Mouse (Mus musculus): ENCODE results near the gene Trim44. TPM values are rescaled to one million over a fixed set of nuclear protein-coding genes. Genes with fewer than 3 reads are reported as not detected.

Trim44 gene
- polyA plus RNA-seq, 1 experiment from 2014 or later = 4.9 TPM

DNA sequence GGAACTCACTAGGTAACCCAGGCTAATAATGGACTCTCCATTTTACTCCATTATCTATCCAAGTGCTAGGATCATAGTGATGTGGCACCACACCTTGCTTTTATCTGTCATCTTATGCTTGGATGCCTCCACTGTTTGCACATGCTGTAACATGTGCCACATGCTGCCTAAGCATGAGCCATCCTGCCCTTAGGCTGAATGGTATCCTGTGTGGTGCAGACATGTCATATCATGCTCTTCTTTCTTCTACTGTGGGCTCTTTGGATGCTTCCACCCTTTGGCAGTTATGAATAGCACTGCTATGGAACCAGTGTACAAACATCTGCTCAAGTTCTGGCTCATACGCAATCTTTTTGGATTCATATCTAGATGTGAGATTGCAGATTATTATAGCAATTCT is 26.3 kb upstream of the Trim44 start:
- ATAC-seq (no peak), DNase-seq (no peak)
- Histone ChIP-seq H3K4me1 (ENCODE audit: insufficient read depth) (no peaks in the 10 kb centered on the region), H3K36me3 (replicated peaks; ENCODE audit: insufficient read depth, low read length) (no peaks in the 10 kb centered on the region), H3K9me3 (ENCODE audit: low read length) (no peaks in the 10 kb centered on the region), H3K27ac (ENCODE audit: low read depth) (no peak overlapping the region), H3K4me2 (ENCODE audit: low read depth, low read length) (no peak overlapping the region), H3K9ac (replicated peaks) (no peak overlapping the region), H3K27me3 (ENCODE audit: insufficient read depth, low read length) (no peaks in the 10 kb centered on the region), H3K4me3 (ENCODE audit: low read depth, low read length) (no peak overlapping the region)
- TF ChIP-seq EP300 (IDR thresholded peaks at IDR 0.05; ENCODE audit: low read depth) (no peak), CTCF (IDR thresholded peaks at IDR 0.05; ENCODE audit: low read depth) (no peak)
- 86% methylated on average over 1 of the region's 1 CpGs for WGBS (ENCODE audit: insufficient replicate concordance)

DNA sequence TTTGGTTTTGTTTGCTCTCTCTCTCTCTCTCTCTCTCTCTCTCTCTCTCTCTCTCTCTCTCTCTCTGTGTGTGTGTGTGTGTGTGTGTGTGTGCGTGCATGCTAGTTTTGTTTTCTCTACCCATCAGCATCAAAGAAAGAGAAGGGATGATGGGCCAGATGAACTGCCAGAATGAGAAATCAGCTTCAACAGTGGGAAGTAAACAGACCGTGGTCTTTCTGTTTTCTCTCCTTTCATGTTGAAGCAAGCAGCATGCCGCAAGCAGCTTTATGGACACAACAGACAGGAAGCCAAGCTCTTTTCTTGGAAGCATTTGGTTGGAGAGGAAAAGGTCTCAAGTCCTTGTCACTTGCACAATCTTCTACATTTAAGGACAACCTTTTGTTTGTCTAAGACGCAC is 23.5 kb upstream of the Trim44 start:
- Histone ChIP-seq H3K27ac (ENCODE audit: low read depth) (no peak overlapping the region), H3K9me3 (ENCODE audit: low read length) (no peaks in the 10 kb centered on the region), H3K4me2 (ENCODE audit: low read depth, low read length) (no peak overlapping the region), H3K4me3 (ENCODE audit: low read depth, low read length) (no peak overlapping the region), H3K4me1 (ENCODE audit: insufficient read depth) (no peaks in the 10 kb centered on the region), H3K36me3 (replicated peaks; ENCODE audit: insufficient read depth, low read length) (no peaks in the 10 kb centered on the region), H3K9ac (replicated peaks) (no peak overlapping the region), H3K27me3 (ENCODE audit: insufficient read depth, low read length) (no peaks in the 10 kb centered on the region)
- ATAC-seq (no peak), DNase-seq (no peak)
- TF ChIP-seq EP300 (IDR thresholded peaks at IDR 0.05; ENCODE audit: low read depth) (no peak), CTCF (IDR thresholded peaks at IDR 0.05; ENCODE audit: low read depth) (no peak)
- WGBS (ENCODE audit: insufficient replicate concordance) = 57% methylated on average over 4 of the region's 4 CpGs

DNA sequence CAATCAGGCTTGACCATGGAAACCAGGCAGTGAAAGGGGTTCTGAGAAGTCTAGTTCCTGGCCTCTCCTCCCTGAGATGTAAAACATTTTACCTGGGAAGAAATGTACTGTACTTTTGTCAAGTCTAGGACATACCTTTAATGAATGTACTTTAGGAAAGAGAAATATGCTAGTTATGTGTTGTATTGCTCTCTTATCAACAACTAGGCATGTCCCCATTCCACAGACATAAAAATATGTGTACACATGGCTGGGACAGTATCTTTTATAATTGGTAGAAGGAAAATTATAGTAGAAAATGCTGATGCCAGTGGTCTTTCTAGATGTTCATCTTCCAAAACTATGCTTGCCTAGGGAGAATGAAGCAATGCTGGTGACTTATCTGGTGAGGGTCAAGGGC is 20.3 kb upstream of the Trim44 start:
- no peak overlapping the region for H3K9ac ChIP-seq (replicated peaks)
- ATAC-seq (no peak), DNase-seq (no peak)
- TF ChIP-seq EP300 (IDR thresholded peaks at IDR 0.05; ENCODE audit: low read depth) = no peak
- TF ChIP-seq CTCF (IDR thresholded peaks at IDR 0.05; ENCODE audit: low read depth) = no peak
- H3K27me3 ChIP-seq (ENCODE audit: insufficient read depth, low read length) = no peaks in the 10 kb centered on the region
- H3K4me2 ChIP-seq (ENCODE audit: low read depth, low read length) = no peak overlapping the region
- no peak overlapping the region for H3K4me3 ChIP-seq (ENCODE audit: low read depth, low read length)
- H3K4me1 ChIP-seq (ENCODE audit: insufficient read depth) = no peaks in the 10 kb centered on the region
- no peaks in the 10 kb centered on the region for H3K9me3 ChIP-seq (ENCODE audit: low read length)
- no peaks in the 10 kb centered on the region for H3K36me3 ChIP-seq (replicated peaks; ENCODE audit: insufficient read depth, low read length)
- H3K27ac ChIP-seq (ENCODE audit: low read depth) = no peak overlapping the region

DNA sequence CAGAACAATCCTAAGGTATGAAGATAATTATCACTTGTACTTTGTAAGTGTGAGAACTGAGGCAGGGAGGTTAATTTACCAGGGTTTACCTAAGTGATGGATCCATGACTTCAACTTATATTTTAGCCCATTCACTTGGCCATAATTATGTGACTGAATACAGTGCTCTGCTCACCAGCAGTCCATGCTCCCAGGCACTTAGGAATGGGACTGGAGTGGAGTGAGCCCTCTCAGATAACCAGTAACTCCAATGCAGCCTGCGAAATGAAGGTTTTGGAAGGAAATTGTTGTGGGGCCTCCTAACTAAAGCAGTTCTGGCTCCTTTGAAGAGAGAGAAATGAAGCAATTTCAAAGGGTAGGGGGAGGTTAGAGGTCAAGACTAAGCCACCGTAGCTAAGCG is 18.8 kb upstream of the Trim44 start:
- 75% methylated on average over 3 of the region's 3 CpGs for WGBS (ENCODE audit: insufficient replicate concordance)
- no peaks in the 10 kb centered on the region for H3K27me3 ChIP-seq (ENCODE audit: insufficient read depth, low read length)
- no peaks in the 10 kb centered on the region for H3K9me3 ChIP-seq (ENCODE audit: low read length)
- no peak overlapping the region for H3K4me2 ChIP-seq (ENCODE audit: low read depth, low read length)
- no peaks in the 10 kb centered on the region for H3K36me3 ChIP-seq (replicated peaks; ENCODE audit: insufficient read depth, low read length)
- H3K27ac ChIP-seq (ENCODE audit: low read depth) = no peak overlapping the region
- DNase-seq (no peak), ATAC-seq (no peak)
- no peak for TF ChIP-seq EP300 (IDR thresholded peaks at IDR 0.05; ENCODE audit: low read depth)
- no peak for TF ChIP-seq CTCF (IDR thresholded peaks at IDR 0.05; ENCODE audit: low read depth)
- no peak overlapping the region for H3K9ac ChIP-seq (replicated peaks)
- no peak overlapping the region for H3K4me3 ChIP-seq (ENCODE audit: low read depth, low read length)
- H3K4me1 ChIP-seq (ENCODE audit: insufficient read depth) = no peaks in the 10 kb centered on the region

DNA sequence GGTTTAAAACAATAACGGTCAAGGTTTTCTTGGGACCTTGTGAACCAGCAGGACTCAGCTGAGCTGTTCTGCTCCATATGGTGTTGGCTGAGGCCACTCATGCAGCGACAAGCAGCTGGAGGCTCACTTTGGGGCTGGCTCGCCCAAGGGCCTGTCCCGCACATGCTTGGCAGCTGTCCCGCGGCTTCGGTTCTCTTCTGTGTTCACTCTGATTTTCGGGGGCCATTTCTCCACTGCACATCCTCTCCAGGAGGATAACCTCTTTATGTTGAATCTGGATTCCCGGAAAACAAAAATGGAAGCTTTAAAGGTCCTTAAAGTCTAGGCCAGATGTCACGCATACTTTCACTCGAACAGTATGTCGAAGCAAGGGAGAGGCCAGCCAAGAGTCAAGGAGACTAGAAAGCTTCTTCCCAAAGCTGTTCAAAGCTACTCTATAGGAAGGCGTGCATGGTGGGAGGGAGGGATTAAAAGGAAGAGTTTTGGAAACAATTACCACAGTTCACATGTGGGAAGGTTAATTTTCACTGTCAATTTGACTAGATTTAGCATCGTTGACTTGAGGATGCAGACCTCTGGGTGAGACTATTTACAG is 8.6 kb upstream of the Trim44 start:
- H3K4me2 ChIP-seq (ENCODE audit: low read depth, low read length) = no peak overlapping the region
- 83% methylated on average over 14 of the region's 14 CpGs for WGBS (ENCODE audit: insufficient replicate concordance)
- no peaks in the 10 kb centered on the region for H3K9me3 ChIP-seq (ENCODE audit: low read length)
- no peaks in the 10 kb centered on the region for H3K4me1 ChIP-seq (ENCODE audit: insufficient read depth)
- ATAC-seq = no peak
- no peak overlapping the region for H3K4me3 ChIP-seq (ENCODE audit: low read depth, low read length)
- no peak overlapping the region for H3K27ac ChIP-seq (ENCODE audit: low read depth)
- no peak for TF ChIP-seq EP300 (IDR thresholded peaks at IDR 0.05; ENCODE audit: low read depth)
- TF ChIP-seq CTCF (IDR thresholded peaks at IDR 0.05; ENCODE audit: low read depth) = no peak
- no peak overlapping the region for H3K9ac ChIP-seq (replicated peaks)
- H3K36me3 ChIP-seq (replicated peaks; ENCODE audit: insufficient read depth, low read length) = no peaks in the 10 kb centered on the region
- no peak for DNase-seq
- H3K27me3 ChIP-seq (ENCODE audit: insufficient read depth, low read length) = no peaks in the 10 kb centered on the region

DNA sequence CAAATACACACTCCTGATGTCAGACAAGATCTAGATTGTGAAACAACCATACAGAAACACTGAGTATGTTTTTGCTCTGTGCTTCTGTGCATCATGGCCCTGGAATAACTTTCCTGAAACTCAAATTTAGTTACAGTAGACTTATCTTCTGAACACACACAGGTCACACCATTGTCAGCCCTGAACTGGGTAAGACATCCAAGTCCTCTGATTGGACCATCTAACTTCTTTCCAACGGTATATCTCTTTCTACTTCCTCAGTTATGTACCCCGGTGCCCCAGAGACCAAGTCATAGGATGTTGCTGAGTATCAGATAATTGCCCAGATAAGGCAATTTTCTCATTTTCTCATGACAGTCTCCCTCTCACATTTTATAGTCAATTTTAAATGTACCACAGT is 5.1 kb upstream of the Trim44 start:
- ATAC-seq (no peak), DNase-seq (no peak)
- Histone ChIP-seq H3K27me3 (ENCODE audit: insufficient read depth, low read length) (no peaks in the 10 kb centered on the region), H3K27ac (ENCODE audit: low read depth) (no peak overlapping the region), H3K9ac (replicated peaks) (no peak overlapping the region), H3K9me3 (ENCODE audit: low read length) (no peaks in the 10 kb centered on the region), H3K36me3 (replicated peaks; ENCODE audit: insufficient read depth, low read length) (no peaks in the 10 kb centered on the region), H3K4me3 (ENCODE audit: low read depth, low read length) (no peak overlapping the region), H3K4me1 (ENCODE audit: insufficient read depth) (no peaks in the 10 kb centered on the region), H3K4me2 (ENCODE audit: low read depth, low read length) (no peak overlapping the region)
- TF ChIP-seq EP300 (IDR thresholded peaks at IDR 0.05; ENCODE audit: low read depth) = no peak
- TF ChIP-seq CTCF (IDR thresholded peaks at IDR 0.05; ENCODE audit: low read depth) = no peak
- 43% methylated on average over 2 of the region's 2 CpGs for WGBS (ENCODE audit: insufficient replicate concordance)

DNA sequence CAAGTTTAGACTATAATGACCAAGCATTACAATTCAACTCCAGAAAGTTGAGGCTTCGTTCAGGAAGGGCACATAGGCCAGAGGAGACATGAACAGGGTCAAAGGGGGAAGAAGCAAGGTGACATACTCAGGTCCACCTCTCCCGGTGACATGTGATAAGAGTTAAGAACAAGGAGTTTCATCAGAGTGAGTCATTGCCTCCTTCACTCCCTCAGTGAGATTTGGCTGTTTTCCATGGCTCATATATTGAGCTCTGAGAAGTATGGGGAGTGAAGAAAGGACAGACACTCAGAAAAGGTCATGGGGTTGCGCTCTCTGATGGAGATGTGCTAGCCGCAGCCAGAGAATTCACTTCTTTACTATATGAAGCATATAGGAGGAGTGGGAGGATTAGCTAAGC is 3.0 kb upstream of the Trim44 start:
- Histone ChIP-seq H3K36me3 (replicated peaks; ENCODE audit: insufficient read depth, low read length) (no peaks in the 10 kb centered on the region), H3K4me3 (ENCODE audit: low read depth, low read length) (no peak overlapping the region), H3K9me3 (ENCODE audit: low read length) (no peaks in the 10 kb centered on the region), H3K4me2 (ENCODE audit: low read depth, low read length) (no peak overlapping the region), H3K4me1 (ENCODE audit: insufficient read depth) (no peaks in the 10 kb centered on the region), H3K27ac (ENCODE audit: low read depth) (no peak overlapping the region), H3K9ac (replicated peaks) (no peak overlapping the region), H3K27me3 (ENCODE audit: insufficient read depth, low read length) (no peaks in the 10 kb centered on the region)
- ATAC-seq = no peak
- no peak for DNase-seq
- WGBS (ENCODE audit: insufficient replicate concordance) = 75% methylated on average over 4 of the region's 4 CpGs
- TF ChIP-seq CTCF (IDR thresholded peaks at IDR 0.05; ENCODE audit: low read depth) = no peak
- no peak for TF ChIP-seq EP300 (IDR thresholded peaks at IDR 0.05; ENCODE audit: low read depth)
